ENCODE assay signal across 8 mouse cellular contexts in genomic region chr12:69185371-69185770, GRCm38 (mm10). TPM values are rescaled to one million over a fixed set of nuclear protein-coding genes. Genes with fewer than 3 reads are reported as not detected.
A peak's percentile ranks its signal among the peaks of the same experiment; 100 is the strongest.
DNase-seq lines count a peak whose midpoint lies in the region; ATAC-seq and TF ChIP-seq lines count a peak whose summit lies in the region.

No protein-coding gene starts in this region.

- peak overlapping the region; percentile 93 for H3K9ac ChIP-seq in embryonic facial prominence, embryonic 13.5 days
- peak overlapping the region; percentile 78 for H3K9ac ChIP-seq in hindbrain, embryonic 16.5 days (ENCODE audit: low read depth, low read length)
- H3K9ac ChIP-seq in midbrain, embryonic 16.5 days (ENCODE audit: low read depth, low read length), result peak overlapping the region; percentile 87

- no peak for TF ChIP-seq CTCF in layer of hippocampus, adult 2 months (conservative IDR thresholded peaks at IDR 0.05)

- peaks cover 25% of the 10 kb centered on the region for H3K4me1 ChIP-seq in embryonic facial prominence, embryonic 13.5 days
- H3K4me1 ChIP-seq in hindbrain, embryonic 16.5 days (ENCODE audit: control insufficient read depth, insufficient read depth, low read depth, low read length), result peaks cover 24% of the 10 kb centered on the region
- H3K4me1 ChIP-seq in midbrain, embryonic 16.5 days (ENCODE audit: control insufficient read depth, insufficient read depth, low read length), result peaks cover 30% of the 10 kb centered on the region

- WGBS in embryonic facial prominence, embryonic 13.5 days, result 72% methylated on average over 7 of the region's 7 CpGs
- WGBS in hindbrain, embryonic 16.5 days, result 68% methylated on average over 7 of the region's 7 CpGs
- 72% methylated on average over 7 of the region's 7 CpGs for WGBS in midbrain, embryonic 16.5 days

- no peak for ATAC-seq in embryonic facial prominence, embryonic 13.5 days (ENCODE audit: insufficient number of reproducible peaks, insufficient read depth, low FRiP score, low TSS enrichment, low read depth)
- ATAC-seq in hindbrain, embryonic 16.5 days, result no peak
- ATAC-seq in midbrain, embryonic 16.5 days, result no peak
- ATAC-seq in granulocyte monocyte progenitor cell, adult 5-6 weeks (replicated peaks; ENCODE audit: poor library complexity, severe bottlenecking), result no peak

- H3K36me3 ChIP-seq in embryonic facial prominence, embryonic 13.5 days, result peaks cover 32% of the 10 kb centered on the region
- peaks cover 5% of the 10 kb centered on the region for H3K36me3 ChIP-seq in hindbrain, embryonic 16.5 days (ENCODE audit: control insufficient read depth, insufficient read depth, low read length)
- H3K36me3 ChIP-seq in midbrain, embryonic 16.5 days (ENCODE audit: control insufficient read depth, insufficient read depth, low read length), result peaks cover 5% of the 10 kb centered on the region; the same call in 1 of the 2 replicates

- peak overlapping the region; percentile 99 for H3K4me3 ChIP-seq in layer of hippocampus, adult 2 months
- peak overlapping the region; percentile 87 for H3K4me3 ChIP-seq in embryonic facial prominence, embryonic 13.5 days
- H3K4me3 ChIP-seq in hindbrain, embryonic 16.5 days (ENCODE audit: low read length), result peak overlapping the region; percentile 95
- H3K4me3 ChIP-seq in midbrain, embryonic 16.5 days (ENCODE audit: low read depth, low read length), result peak overlapping the region; percentile 88

- H3K9me3 ChIP-seq in embryonic facial prominence, embryonic 13.5 days, result no peaks in the 10 kb centered on the region
- H3K9me3 ChIP-seq in hindbrain, embryonic 16.5 days (ENCODE audit: control insufficient read depth, low read length), result no peaks in the 10 kb centered on the region
- no peaks in the 10 kb centered on the region for H3K9me3 ChIP-seq in midbrain, embryonic 16.5 days (replicated peaks; ENCODE audit: control insufficient read depth, low read length, poor library complexity, severe bottlenecking)

- no peak for DNase-seq in layer of hippocampus, adult 2 months (ENCODE audit: low spot score in 2 of 2)
- no peak for DNase-seq in layer of hippocampus, adult 11-12 months (ENCODE audit: low spot score)
- DNase-seq in cerebellum, adult 11 months, result no peak
- no peak for DNase-seq in cerebellum, postnatal 25 days

- H3K4me2 ChIP-seq in embryonic facial prominence, embryonic 13.5 days, result peak overlapping the region; percentile 95
- peak overlapping the region; percentile 82 for H3K4me2 ChIP-seq in hindbrain, embryonic 16.5 days (ENCODE audit: low read length)
- peak overlapping the region; percentile 94 for H3K4me2 ChIP-seq in midbrain, embryonic 16.5 days (ENCODE audit: low read length)

- H3K27ac ChIP-seq in layer of hippocampus, adult 2 months, result no peak overlapping the region
- no peak overlapping the region for H3K27ac ChIP-seq in embryonic facial prominence, embryonic 13.5 days
- H3K27ac ChIP-seq in hindbrain, embryonic 16.5 days (ENCODE audit: low read depth, low read length), result no peak overlapping the region
- H3K27ac ChIP-seq in midbrain, embryonic 16.5 days (ENCODE audit: low read length), result no peak overlapping the region

- H3K27me3 ChIP-seq in embryonic facial prominence, embryonic 13.5 days, result no peaks in the 10 kb centered on the region
- H3K27me3 ChIP-seq in hindbrain, embryonic 16.5 days (replicated peaks; ENCODE audit: control insufficient read depth, insufficient read depth, low read length), result no peaks in the 10 kb centered on the region
- no peaks in the 10 kb centered on the region for H3K27me3 ChIP-seq in midbrain, embryonic 16.5 days (ENCODE audit: control insufficient read depth, insufficient read depth, low read depth, low read length)

RNA-seq across cellular contexts. Expression of gene Mgat2, which starts 1.4 kb away (rescaled TPM):
- 10 to 100 TPM; 25.6 to 28.2 TPM for total RNA-seq in layer of hippocampus, adult 2 months (2021)
- polyA plus RNA-seq in embryonic facial prominence, embryonic 13.5 days (2015; fragmentation: Nextera tagmentation; extraction: Ambion mirVana), result 43.8 and 44.1 TPM in 2 replicates
- 31.4 and 35.8 TPM in 2 replicates for polyA plus RNA-seq in hindbrain, embryonic 16.5 days (2015; fragmentation: Nextera tagmentation; extraction: Ambion mirVana)
- polyA plus RNA-seq in midbrain, embryonic 16.5 days (2015; fragmentation: Nextera tagmentation; extraction: Ambion mirVana), result 30.6 and 34.7 TPM in 2 replicates
- 96.2 and 111 TPM in 2 replicates for total RNA-seq in granulocyte monocyte progenitor cell, adult 5-6 weeks (2014; fragmentation: Nextera tagmentation)
- total RNA-seq in granulocyte monocyte progenitor cell, adult 5-6 weeks (2017), result 153 and 186 TPM in 2 replicates

RNA-seq across cellular contexts. Expression of gene Rpl36al, which starts 1.5 kb away (rescaled TPM):
- total RNA-seq in layer of hippocampus, adult 2 months (2021), result 100 to 1,000 TPM; 184 to 187 TPM
- 521 and 554 TPM in 2 replicates for polyA plus RNA-seq in embryonic facial prominence, embryonic 13.5 days (2015; fragmentation: Nextera tagmentation; extraction: Ambion mirVana)
- polyA plus RNA-seq in hindbrain, embryonic 16.5 days (2015; fragmentation: Nextera tagmentation; extraction: Ambion mirVana), result 296 and 328 TPM in 2 replicates
- 286 and 296 TPM in 2 replicates for polyA plus RNA-seq in midbrain, embryonic 16.5 days (2015; fragmentation: Nextera tagmentation; extraction: Ambion mirVana)
- 1,057 and 1,062 TPM in 2 replicates for total RNA-seq in granulocyte monocyte progenitor cell, adult 5-6 weeks (2014; fragmentation: Nextera tagmentation)
- total RNA-seq in granulocyte monocyte progenitor cell, adult 5-6 weeks (2017), result 1,430 and 1,531 TPM in 2 replicates

RNA-seq across cellular contexts. Expression of gene Gm49383, which starts 11.5 kb away (rescaled TPM):
- 1 to 10 TPM; 3.8 to 4.1 TPM for total RNA-seq in layer of hippocampus, adult 2 months (2021)
- polyA plus RNA-seq in embryonic facial prominence, embryonic 13.5 days (2015; fragmentation: Nextera tagmentation; extraction: Ambion mirVana), result 33.8 and 40.4 TPM in 2 replicates
- 13.6 and 15.3 TPM in 2 replicates for polyA plus RNA-seq in hindbrain, embryonic 16.5 days (2015; fragmentation: Nextera tagmentation; extraction: Ambion mirVana)
- polyA plus RNA-seq in midbrain, embryonic 16.5 days (2015; fragmentation: Nextera tagmentation; extraction: Ambion mirVana), result 11.8 and 14.7 TPM in 2 replicates
- 4.1 and 5.3 TPM in 2 replicates for total RNA-seq in granulocyte monocyte progenitor cell, adult 5-6 weeks (2014; fragmentation: Nextera tagmentation)
- total RNA-seq in granulocyte monocyte progenitor cell, adult 5-6 weeks (2017), result 27.0 and 31.0 TPM in 2 replicates

RNA-seq across cellular contexts. Expression of gene Dnaaf2, which starts 12.9 kb away (rescaled TPM):
- 1 to 10 TPM; 1.9 TPM for total RNA-seq in layer of hippocampus, adult 2 months (2021)
- polyA plus RNA-seq in embryonic facial prominence, embryonic 13.5 days (2015; fragmentation: Nextera tagmentation; extraction: Ambion mirVana), result 12.0 and 14.4 TPM in 2 replicates
- 6.8 and 7.1 TPM in 2 replicates for polyA plus RNA-seq in hindbrain, embryonic 16.5 days (2015; fragmentation: Nextera tagmentation; extraction: Ambion mirVana)
- polyA plus RNA-seq in midbrain, embryonic 16.5 days (2015; fragmentation: Nextera tagmentation; extraction: Ambion mirVana), result 5.9 and 6.4 TPM in 2 replicates
- total RNA-seq in granulocyte monocyte progenitor cell, adult 5-6 weeks (2014; fragmentation: Nextera tagmentation), result 4.1 and 10.9 TPM in 2 replicates
- total RNA-seq in granulocyte monocyte progenitor cell, adult 5-6 weeks (2017), result 2.2 and 8.1 TPM in 2 replicates

RNA-seq across cellular contexts. Expression of gene Lrr1, which starts 16.8 kb away (rescaled TPM):
- not detected for total RNA-seq in layer of hippocampus, adult 2 months (2021)
- 22.0 and 22.3 TPM in 2 replicates for polyA plus RNA-seq in embryonic facial prominence, embryonic 13.5 days (2015; fragmentation: Nextera tagmentation; extraction: Ambion mirVana)
- polyA plus RNA-seq in hindbrain, embryonic 16.5 days (2015; fragmentation: Nextera tagmentation; extraction: Ambion mirVana), result 4.7 and 5.6 TPM in 2 replicates
- 2.9 and 3.1 TPM in 2 replicates for polyA plus RNA-seq in midbrain, embryonic 16.5 days (2015; fragmentation: Nextera tagmentation; extraction: Ambion mirVana)
- 24.0 and 29.8 TPM in 2 replicates for total RNA-seq in granulocyte monocyte progenitor cell, adult 5-6 weeks (2014; fragmentation: Nextera tagmentation)
- total RNA-seq in granulocyte monocyte progenitor cell, adult 5-6 weeks (2017), result 12.3 and 15.8 TPM in 2 replicates
